Mouse (Mus musculus) left cerebral cortex, adult 2 months (tissue): Measurements from ENCODE around the gene Rasgrf2. TPM values are rescaled to one million over a fixed set of nuclear protein-coding genes. Genes with fewer than 3 reads are reported as not detected.
A peak's percentile ranks its signal among the peaks of the same experiment; 100 is the strongest.

Source experiments
- DNase-seq, 2 experiments: peaks; one replicate each; pipeline ENCODE4 v3.0.0; 2021 to 2022; ENCODE audit warnings: low spot score in 2 of 2, mixed read lengths in 1 of 2; ENCODE audit errors: extremely low spot score in 1 of 2
- H3K27ac ChIP-seq: fragments of 200-600 bp; 2 replicates; pipeline ENCODE4 v1.8.1; 2022
- H3K4me3 ChIP-seq: fragments of 200-600 bp; 2 replicates; pipeline ENCODE4 v1.8.1; 2022
- CTCF ChIP-seq: fragments of 200-600 bp; IDR thresholded peaks from 2 replicates; pipeline ENCODE4 v1.8.1; 2022; ENCODE audit warnings: antibody characterized with exemption, mild to moderate bottlenecking, moderate library complexity
- intact Hi-C: fragments of 180-260 bp; cut with DNase I; formaldehyde crosslinking; loops from one replicate; pipeline ENCODE4 v1.15.1; 2025
- total RNA-seq, 2 experiments: library from RNA; stranded (reverse); gene quantifications; 2 replicates each; pipeline ENCODE4 v1.2.3; 2021

The Rasgrf2 gene
- total RNA-seq, 2 experiments from 2014 or later, result 233 to 235 TPM

DNA sequence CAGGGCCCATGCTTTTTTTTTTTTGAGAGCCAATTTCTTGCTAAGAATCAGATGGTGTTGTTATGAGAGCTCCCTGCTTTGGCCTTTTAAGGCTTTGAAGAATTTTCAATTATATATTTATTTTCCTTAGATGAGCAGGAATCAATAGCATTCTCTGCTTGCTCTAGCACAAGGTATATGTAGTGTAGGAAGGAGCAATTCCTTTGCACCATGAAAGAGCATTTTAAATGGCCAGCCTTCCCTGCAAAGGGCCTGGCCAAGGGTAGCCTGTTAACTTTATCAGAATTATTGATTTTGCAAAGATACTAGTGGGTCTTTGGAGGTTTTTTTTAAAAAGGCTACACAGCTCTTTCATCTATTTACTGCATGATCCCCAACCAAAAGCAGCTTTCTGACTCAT, 146.4 kb downstream of the Rasgrf2 start:
- no peak for TF ChIP-seq CTCF
- intact Hi-C loops, result no loop called here
- DNase-seq, result no peak
- no peak overlapping the region for H3K27ac ChIP-seq
- no peak overlapping the region for H3K4me3 ChIP-seq

DNA sequence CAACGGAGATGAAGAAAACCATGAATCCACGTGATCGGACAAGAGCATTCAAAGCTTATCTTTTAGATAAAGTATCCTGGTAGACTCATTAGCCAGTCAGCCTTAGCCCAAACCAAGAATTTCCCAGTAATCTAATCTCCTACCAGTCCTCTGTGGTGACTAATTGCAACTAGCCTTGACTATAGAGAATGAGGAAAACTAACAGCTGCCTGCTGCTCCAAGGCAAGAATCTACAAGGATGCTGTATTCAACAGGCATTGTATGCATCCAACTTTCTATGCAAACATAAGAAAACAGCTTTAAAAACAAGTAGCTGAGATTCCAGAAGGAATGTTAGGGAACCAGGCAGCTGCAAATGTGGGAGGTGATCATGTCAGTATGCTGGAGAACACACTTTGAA, 149.4 kb downstream of the Rasgrf2 start:
- intact Hi-C loops, result no loop called here
- H3K4me3 ChIP-seq, result no peak overlapping the region
- TF ChIP-seq CTCF, result no peak
- no peak for DNase-seq
- no peak overlapping the region for H3K27ac ChIP-seq

DNA sequence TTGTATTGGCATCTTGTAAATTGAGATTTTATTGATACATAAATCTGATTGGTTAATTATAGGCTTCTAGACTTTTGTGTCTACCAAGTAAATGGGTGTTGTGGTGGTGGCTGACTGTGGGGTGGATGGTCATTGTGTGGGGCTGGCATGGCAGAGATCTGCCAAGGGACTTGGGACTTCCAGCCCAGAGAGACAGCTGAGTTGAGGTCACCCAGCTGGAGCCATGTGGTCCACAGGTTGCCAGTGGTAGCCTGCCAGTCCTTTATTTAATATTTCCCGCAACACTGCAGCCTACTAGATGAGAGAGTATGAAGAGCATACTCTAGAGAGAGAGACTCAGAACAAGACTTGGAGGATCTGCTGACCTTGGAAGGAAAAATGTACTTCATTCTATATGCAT, 150.0 kb downstream of the Rasgrf2 start:
- intact Hi-C loops, result no loop called here

DNA sequence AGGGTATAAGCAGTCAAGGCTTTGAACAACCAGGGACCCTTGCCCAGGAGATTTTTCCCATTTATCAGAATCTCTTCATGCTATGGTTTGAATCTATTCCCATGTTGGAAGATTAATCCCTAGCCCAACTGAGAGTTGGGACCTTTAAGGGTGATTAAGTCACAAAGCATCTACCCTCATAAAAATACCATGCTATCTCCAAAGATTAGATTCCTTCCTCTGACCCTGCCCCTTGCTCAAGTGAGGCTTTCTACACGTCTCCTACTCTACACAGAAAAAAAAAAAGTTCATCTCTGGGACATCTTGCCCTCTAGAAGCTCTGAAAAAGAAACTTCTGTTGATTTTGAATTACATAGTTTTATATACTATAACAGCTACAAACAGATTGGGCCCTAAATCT, 154.5 kb downstream of the Rasgrf2 start:
- intact Hi-C loops, result no loop called here
- no peak overlapping the region for H3K27ac ChIP-seq
- no peak overlapping the region for H3K4me3 ChIP-seq
- TF ChIP-seq CTCF, result no peak
- no peak for DNase-seq

More for the DNA sequence above, 150.0 kb downstream of the Rasgrf2 start:
- DNase-seq, result no peak
- Histone ChIP-seq H3K4me3 (no peak overlapping the region), H3K27ac (no peak overlapping the region)
- TF ChIP-seq CTCF, result no peak

DNA sequence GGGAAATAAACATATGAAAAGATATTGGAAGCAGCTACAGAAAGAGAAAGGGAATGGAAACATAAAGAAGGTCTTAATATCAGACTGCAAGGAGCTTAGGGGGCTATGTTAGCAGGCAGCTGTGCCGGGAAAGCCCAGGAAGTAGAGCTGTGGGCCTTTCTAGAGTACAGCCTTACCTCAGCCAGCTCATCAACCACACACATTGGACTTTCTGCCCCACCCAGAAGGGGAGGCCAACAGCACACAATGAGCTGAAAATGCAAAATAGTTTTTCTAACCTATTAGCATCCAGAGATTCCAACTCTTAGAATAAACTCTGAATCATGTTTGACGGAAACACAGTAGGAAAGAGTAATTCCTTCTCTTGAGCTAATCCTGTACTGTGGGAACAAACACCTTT, 154.9 kb downstream of the Rasgrf2 start:
- DNase-seq, result no peak
- no peak for TF ChIP-seq CTCF
- Histone ChIP-seq H3K27ac (no peak overlapping the region), H3K4me3 (no peak overlapping the region)
- intact Hi-C loops, result no loop called here

DNA sequence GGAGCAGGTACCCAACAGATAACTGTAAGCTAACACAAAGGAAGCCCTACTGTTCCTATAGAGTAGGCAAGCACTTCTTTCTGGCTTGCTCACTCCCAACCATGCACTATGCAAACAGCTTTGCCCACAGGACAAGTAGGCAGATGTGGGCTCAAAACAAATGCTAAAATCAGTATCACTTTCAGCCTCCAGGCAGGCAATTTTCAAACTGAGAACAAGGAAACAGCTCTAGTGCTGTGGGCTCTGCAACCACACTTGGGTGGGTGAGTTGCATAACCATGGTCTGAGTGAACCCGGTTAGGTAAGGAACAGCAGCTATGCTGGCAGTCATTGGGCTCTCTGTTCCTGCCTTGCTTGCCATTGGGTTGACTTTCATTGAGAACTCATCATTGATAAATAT, 157.3 kb downstream of the Rasgrf2 start:
- Histone ChIP-seq H3K4me3 (no peak overlapping the region), H3K27ac (peak overlapping the region; percentile 53; the same call in 1 of the 2 replicates)
- peak; percentile 14; the same call in 1 of the 2 replicates for TF ChIP-seq CTCF
- peak; percentile 40 to 46 for DNase-seq
- intact Hi-C loops, result loop anchor here (1.0 kb wide), 2 partner anchors 14 to 79 kb away; no protein-coding TSS in a partner anchor

DNA sequence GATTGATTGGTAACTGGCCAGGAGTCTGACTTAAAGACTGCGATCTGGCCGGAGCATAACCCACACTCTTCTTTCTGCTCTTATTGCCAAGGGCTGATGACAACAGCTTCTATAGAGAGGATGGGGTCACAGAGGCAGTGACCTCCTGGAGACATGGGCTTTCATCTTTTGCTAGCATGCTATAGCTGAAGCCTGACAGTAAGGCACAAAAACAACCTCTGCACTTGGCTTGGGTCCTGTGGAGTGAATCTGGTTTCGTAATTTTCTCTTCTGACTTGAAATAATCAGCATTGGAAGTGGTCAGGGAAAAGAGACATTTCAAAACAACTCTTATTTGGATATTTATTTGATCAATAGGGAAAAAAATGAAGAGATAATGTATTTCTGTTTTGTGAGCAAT, 160.2 kb downstream of the Rasgrf2 start:
- no peak overlapping the region for H3K4me3 ChIP-seq
- H3K27ac ChIP-seq, result no peak overlapping the region
- no peak for DNase-seq
- intact Hi-C loops, result no loop called here
- no peak for TF ChIP-seq CTCF

DNA sequence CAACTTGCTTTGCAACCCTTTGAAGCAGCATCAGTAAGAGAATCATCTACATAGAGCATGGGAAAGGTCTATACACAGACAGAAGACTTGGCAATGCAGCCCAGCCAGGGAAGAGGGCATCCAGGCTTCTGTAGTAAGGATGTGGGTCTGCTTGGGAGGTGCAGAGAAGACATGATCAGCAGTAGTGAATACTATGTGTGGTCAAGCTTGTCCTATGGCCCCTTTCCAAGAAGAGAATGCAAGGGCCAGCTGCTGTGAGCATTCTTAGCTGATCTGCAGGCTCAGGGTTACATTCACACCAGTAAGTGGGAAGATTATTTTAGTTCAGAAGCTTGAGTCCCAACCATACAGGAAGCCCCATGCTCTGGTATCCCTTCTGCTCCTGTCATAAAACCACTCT, 175.0 kb downstream of the Rasgrf2 start:
- Histone ChIP-seq H3K4me3 (no peak overlapping the region), H3K27ac (peak overlapping the region; percentile 50)
- no peak for TF ChIP-seq CTCF
- no peak for DNase-seq
- intact Hi-C loops, result no loop called here

DNA sequence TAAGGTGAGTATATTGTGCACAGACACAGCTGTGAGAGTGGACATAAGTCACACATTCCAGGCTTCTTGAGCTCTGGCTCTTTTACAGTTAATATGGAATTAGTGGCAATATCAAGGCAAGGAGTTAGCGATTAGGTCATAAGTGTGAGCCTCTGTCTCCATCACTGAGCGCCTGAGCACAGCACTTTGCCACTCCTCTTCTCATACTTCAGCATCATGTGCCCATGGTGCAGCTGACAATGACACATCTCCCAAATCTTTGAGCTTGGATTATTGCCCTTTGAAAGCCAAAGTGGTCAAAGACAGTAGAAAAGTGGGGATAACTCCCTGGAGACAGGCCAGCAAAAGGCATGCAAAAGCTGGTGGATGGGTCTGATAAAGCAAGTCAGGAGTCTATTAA, 175.8 kb downstream of the Rasgrf2 start:
- H3K27ac ChIP-seq, result peak overlapping the region; percentile 50
- no peak for DNase-seq

DNA sequence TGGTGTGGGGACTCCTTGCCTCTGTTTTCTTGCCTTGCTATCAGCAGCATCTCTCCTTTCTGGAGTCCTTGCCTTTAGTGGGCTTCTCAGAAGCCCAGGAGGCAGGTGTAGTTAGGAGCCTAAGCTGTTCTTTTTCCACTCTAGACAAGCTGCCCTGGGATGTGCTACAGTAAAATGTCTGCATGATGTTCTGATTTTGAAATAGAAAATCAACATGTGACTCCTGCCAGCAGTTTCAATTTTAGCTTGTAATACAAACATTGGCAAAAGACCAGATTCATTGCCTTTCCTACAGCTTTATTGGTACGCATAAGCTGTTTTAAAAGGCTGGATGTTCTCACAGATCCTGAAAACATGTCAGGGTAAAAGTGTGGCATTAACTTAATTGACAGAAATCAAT, 176.3 kb downstream of the Rasgrf2 start:
- DNase-seq, result no peak
- intact Hi-C loops, result no loop called here
- no peak for TF ChIP-seq CTCF
- Histone ChIP-seq H3K4me3 (no peak overlapping the region), H3K27ac (peak overlapping the region; percentile 70)

More for the DNA sequence above, 175.8 kb downstream of the Rasgrf2 start:
- H3K4me3 ChIP-seq, result no peak overlapping the region
- no peak for TF ChIP-seq CTCF
- intact Hi-C loops, result no loop called here

DNA sequence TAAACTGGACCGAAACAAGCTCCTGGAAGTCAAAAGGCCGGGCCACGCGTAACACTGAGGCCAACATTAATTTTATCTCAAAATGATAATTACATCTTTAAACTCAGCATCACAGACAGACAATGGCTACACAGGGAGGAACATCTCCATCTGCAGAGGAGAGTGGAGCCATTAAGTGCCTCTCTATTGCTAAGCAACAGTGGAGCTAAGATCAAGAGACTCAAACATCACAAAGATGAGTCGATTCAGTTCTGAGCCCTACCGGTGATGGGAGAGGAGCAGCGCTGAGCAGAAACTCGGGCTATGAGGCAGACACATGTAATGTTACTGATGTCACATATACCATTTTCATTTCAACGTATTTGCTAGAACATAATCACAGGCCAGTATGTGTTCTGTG, 191.3 kb downstream of the Rasgrf2 start:
- H3K4me3 ChIP-seq, result no peak overlapping the region
- H3K27ac ChIP-seq, result peak overlapping the region; percentile 21; the same call in 1 of the 2 replicates
- DNase-seq, result no peak
- intact Hi-C loops, result no loop called here
- no peak; the same call in 1 of the 2 replicates for TF ChIP-seq CTCF

DNA sequence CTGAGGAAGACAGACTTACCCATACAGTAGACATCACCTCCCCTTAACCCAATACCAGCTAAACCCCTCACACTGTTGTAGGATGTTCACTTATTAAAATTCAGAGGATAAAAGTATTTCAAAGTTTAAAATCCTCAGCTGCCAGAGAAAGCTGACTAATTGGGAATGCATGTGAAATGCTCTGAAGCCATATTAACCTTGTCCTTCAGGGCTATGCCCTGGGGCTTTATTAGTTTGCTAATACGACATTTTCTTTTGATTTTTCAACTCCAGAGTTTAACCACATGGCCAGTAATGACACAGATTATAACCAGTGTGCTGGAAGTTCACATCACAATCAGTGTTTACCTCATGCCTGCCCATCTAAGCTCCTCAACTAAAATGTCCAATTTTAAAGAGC, 192.6 kb downstream of the Rasgrf2 start:
- H3K4me3 ChIP-seq, result no peak overlapping the region
- intact Hi-C loops, result no loop called here
- TF ChIP-seq CTCF, result no peak
- peak overlapping the region; percentile 50 for H3K27ac ChIP-seq
- DNase-seq, result no peak

DNA sequence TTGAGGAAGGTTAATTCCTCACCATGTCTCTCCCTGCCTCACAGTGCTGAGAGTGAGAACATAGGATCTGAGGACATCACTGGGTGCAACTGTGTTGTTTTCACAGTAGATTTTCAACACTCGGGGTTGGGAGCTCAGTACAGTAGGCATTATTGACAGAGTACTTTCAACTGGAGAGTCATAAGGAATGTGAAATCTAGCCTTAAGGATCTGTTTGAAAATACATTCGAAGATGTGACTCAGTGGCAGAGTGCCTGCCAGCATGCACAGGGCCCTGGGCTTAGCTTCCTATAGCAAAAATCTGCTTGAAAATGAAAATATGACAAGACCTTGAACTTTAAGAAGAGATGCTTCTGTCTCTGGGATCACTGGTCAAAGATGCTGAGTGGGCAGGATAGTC, 194.2 kb downstream of the Rasgrf2 start:
- intact Hi-C loops, result no loop called here
- TF ChIP-seq CTCF, result no peak
- no peak overlapping the region for H3K4me3 ChIP-seq
- no peak overlapping the region for H3K27ac ChIP-seq
- DNase-seq, result no peak
